Mouse (Mus musculus) ES-E14 (cell line): ENCODE data around the gene Pygm. TPM values are rescaled to one million over a fixed set of nuclear protein-coding genes. Genes with fewer than 3 reads are reported as not detected.

ENCODE experiments used
- DNase-seq: peaks from one replicate; pipeline ENCODE4 v3.0.0-alpha.2; 2013; ENCODE audit warnings: low read depth, low spot score
- H3K27ac ChIP-seq: 2 replicates; pipeline ENCODE4 v1.5.1; 2012; ENCODE audit warnings: low read depth, mild to moderate bottlenecking, low read length, moderate library complexity, mixed read lengths; ENCODE audit not compliant: poor library complexity, insufficient read depth, severe bottlenecking
- H3K36me3 ChIP-seq: 2 replicates; pipeline ENCODE4 v1.6.1; 2012; ENCODE audit warnings: mild to moderate bottlenecking, low read length, moderate library complexity, mixed read lengths; ENCODE audit not compliant: control insufficient read depth, poor library complexity, insufficient read depth, severe bottlenecking
- H3K4me1 ChIP-seq, 2 experiments: fragments of 150-350 bp in 1 of 2; sonication (generic) in 1 of 2; 2 replicates each; pipeline ENCODE4 v1.6.1; 2012; ENCODE audit warnings: low read length in 2 of 2, mild to moderate bottlenecking in 1 of 2, mixed read lengths in 1 of 2; ENCODE audit not compliant: control insufficient read depth in 2 of 2, insufficient read depth in 2 of 2, poor library complexity in 1 of 2
- H3K4me3 ChIP-seq, 2 experiments: fragments of 150-350 bp in 1 of 2; sonication (generic) in 1 of 2; 2 replicates each; pipeline ENCODE4 v1.5.1; 2012; ENCODE audit warnings: low read length in 2 of 2, low read depth in 1 of 2, mild to moderate bottlenecking in 1 of 2, mixed read lengths in 1 of 2; ENCODE audit not compliant: insufficient read depth in 1 of 2, poor library complexity in 1 of 2, severe bottlenecking in 1 of 2
- H3K9ac ChIP-seq: 2 replicates; pipeline ENCODE4 v1.6.1; 2012; ENCODE audit warnings: low read depth, mild to moderate bottlenecking, low read length, mixed read lengths; ENCODE audit not compliant: poor library complexity, insufficient read depth, severe bottlenecking
- H3K9me3 ChIP-seq: fragments of 150-350 bp; sonication (generic); 2 replicates; pipeline ENCODE4 v1.6.1; 2012; ENCODE audit warnings: low read depth, mild to moderate bottlenecking, low read length; ENCODE audit not compliant: control insufficient read depth, insufficient read depth
- CHD2 ChIP-seq: IDR thresholded peaks from 2 replicates; pipeline ENCODE4 v1.6.1; 2014; ENCODE audit warnings: mild to moderate bottlenecking, low read depth, low read length, inconsistent platforms
- HCFC1 ChIP-seq: IDR thresholded peaks from 2 replicates; pipeline ENCODE4 v1.6.1; 2012; ENCODE audit warnings: low read length, inconsistent platforms, borderline replicate concordance; ENCODE audit not compliant: insufficient read depth
- MAFK ChIP-seq: IDR thresholded peaks from 2 replicates; pipeline ENCODE4 v1.6.1; 2014; ENCODE audit warnings: mild to moderate bottlenecking, low read depth, low read length, inconsistent platforms; ENCODE audit not compliant: insufficient read depth
- ZC3H11A ChIP-seq: IDR thresholded peaks from 2 replicates; pipeline ENCODE4 v1.6.1; 2012; ENCODE audit warnings: low read depth, mild to moderate bottlenecking, inconsistent platforms, low read length, borderline replicate concordance
- ZNF384 ChIP-seq: IDR thresholded peaks from 2 replicates; pipeline ENCODE4 v1.6.1; 2012; ENCODE audit warnings: low read depth, low read length, inconsistent platforms
- in situ Hi-C, 2 experiments: fragments of 600-800 bp; cut with MboI; formaldehyde crosslinking; loops; one replicate each; pipeline ENCODE4 v1.15.1; 2025; ENCODE audit warnings: low sequenced_read_pairs in 2 of 2, inconsistent platforms in 1 of 2; ENCODE audit not compliant: unreplicated experiment in 2 of 2
- total RNA-seq: library from RNA; depleted of rRNA; stranded (reverse); fragments of 300-350 nt; gene quantifications from 2 replicates; pipeline ENCODE4 v1.2.3, GENCODE M21; 2012

Pygm gene
- total RNA-seq, 1 experiment: 4.6 TPM

GRCm38 (mm10) chr19:6349215-6349983, 34.8 kb upstream of the Pygm start:
- H3K4me1 ChIP-seq: peaks cover 0 to 2% of the 10 kb centered on the region in 2 experiments; a peak in 1 of 4 replicates
- TF ChIP-seq MAFK (no peak), CHD2 (no peak), ZNF384 (no peak), HCFC1 (no peak), ZC3H11A (no peak)
- no peak overlapping the region for H3K9ac ChIP-seq
- in situ Hi-C loops: no loop called here
- H3K27ac ChIP-seq: no peak overlapping the region
- peaks cover 16% of the 10 kb centered on the region; the same call in 1 of the 2 replicates for H3K36me3 ChIP-seq
- no peak overlapping the region for H3K4me3 ChIP-seq
- no peak for DNase-seq
- no peaks in the 10 kb centered on the region for H3K9me3 ChIP-seq

GRCm38 (mm10) chr19:6351431-6352106, 32.6 kb upstream of the Pygm start:
- DNase-seq: no peak
- no peak overlapping the region for H3K4me3 ChIP-seq
- H3K9ac ChIP-seq: no peak overlapping the region

GRCm38 (mm10) chr19:6352107-6352505, 32.1 kb upstream of the Pygm start:
- no peak for TF ChIP-seq ZC3H11A
- no peak for TF ChIP-seq CHD2
- TF ChIP-seq ZNF384: no peak
- TF ChIP-seq HCFC1: no peak
- TF ChIP-seq MAFK: no peak
- H3K36me3 ChIP-seq: peaks cover 5% of the 10 kb centered on the region; the same call in 1 of the 2 replicates
- no peak overlapping the region for H3K4me3 ChIP-seq
- DNase-seq: no peak
- no peak overlapping the region for H3K27ac ChIP-seq
- no peaks in the 10 kb centered on the region for H3K9me3 ChIP-seq
- H3K4me1 ChIP-seq: no peaks in the 10 kb centered on the region
- in situ Hi-C loops: no loop called here
- H3K9ac ChIP-seq: no peak overlapping the region

More at GRCm38 (mm10) chr19:6351431-6352106, 32.6 kb upstream of the Pygm start:
- no peaks in the 10 kb centered on the region for H3K9me3 ChIP-seq
- in situ Hi-C loops: no loop called here
- H3K4me1 ChIP-seq: no peaks in the 10 kb centered on the region
- TF ChIP-seq ZNF384: no peak
- TF ChIP-seq CHD2: no peak
- no peak for TF ChIP-seq MAFK
- TF ChIP-seq ZC3H11A: no peak
- TF ChIP-seq HCFC1: no peak
- peaks cover 6% of the 10 kb centered on the region; the same call in 1 of the 2 replicates for H3K36me3 ChIP-seq
- no peak overlapping the region for H3K27ac ChIP-seq

- no peaks in the 10 kb centered on the region for H3K9me3 ChIP-seq
These were observed 30.2 kb upstream of the Pygm start for GRCm38 (mm10) chr19:6354030-6354429.

More at GRCm38 (mm10) chr19:6354030-6354429, 30.2 kb upstream of the Pygm start:
- no peak for TF ChIP-seq HCFC1
- TF ChIP-seq CHD2: no peak
- no peak for TF ChIP-seq ZNF384
- no peak for TF ChIP-seq MAFK
- Histone ChIP-seq H3K4me3 (no peak overlapping the region), H3K27ac (no peak overlapping the region), H3K9ac (no peak overlapping the region), H3K36me3 (peaks cover 5% of the 10 kb centered on the region; the same call in 1 of the 2 replicates), H3K4me1 (no peaks in the 10 kb centered on the region)
- no peak for DNase-seq
- in situ Hi-C loops: no loop called here
